Mouse (Mus musculus): ENCODE data around the gene L3mbtl2. TPM values are rescaled to one million over a fixed set of nuclear protein-coding genes. Genes with fewer than 3 reads are reported as not detected.

The L3mbtl2 gene
- total and polyA plus RNA-seq, 3 experiments = 56.7 to 58.1 TPM; not detected in 1

DNA sequence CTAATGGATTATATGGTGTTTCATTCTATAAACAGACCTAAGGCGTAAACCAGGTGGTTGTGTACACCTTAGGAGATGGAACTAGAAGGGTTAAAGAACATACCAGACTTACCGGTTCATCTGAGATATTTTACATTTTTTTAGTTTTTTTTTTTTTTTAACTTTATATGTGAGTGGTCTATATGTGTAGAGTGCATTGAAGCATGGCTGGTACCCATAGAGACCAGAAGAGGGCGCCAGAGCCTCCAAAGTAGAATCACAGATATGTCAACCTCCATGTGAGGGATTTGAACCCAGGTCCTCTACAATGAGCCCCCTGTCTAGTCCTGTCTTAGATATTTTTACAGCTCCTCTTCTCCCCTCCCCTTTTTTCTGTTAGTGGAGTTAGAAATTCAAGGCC, 34.2 kb downstream of the L3mbtl2 start:
- Histone ChIP-seq H3K9me3 (replicated peaks; ENCODE audit: insufficient read depth, low read length) (no peaks in the 10 kb centered on the region), H3K36me3 (ENCODE audit: control insufficient read depth in 1 of 2, insufficient read depth in 2 of 2, low read length in 2 of 2) (peaks cover 0 to 8% of the 10 kb centered on the region in 2 experiments; a peak in 1 of 4 replicates), H3K79me2 (ENCODE audit: control insufficient read depth, insufficient read depth, low read length, poor library complexity) (no peaks in the 10 kb centered on the region), H3K4me3 (ENCODE audit: control insufficient read depth in 1 of 2, insufficient read depth in 1 of 2, low read depth in 2 of 2, low read length in 2 of 2) (no peak overlapping the region), H3K27ac (ENCODE audit: control insufficient read depth, low read depth, low read length) (no peak overlapping the region), H3K4me1 (ENCODE audit: control insufficient read depth in 1 of 2, insufficient read depth in 2 of 2, low read length in 2 of 2) (peaks cover 2 to 11% of the 10 kb centered on the region in 2 experiments; a peak in 2 of 4 replicates), H3K27me3 (ENCODE audit: control insufficient read depth in 1 of 2, insufficient read depth in 2 of 2, low read length in 2 of 2) (no peaks in the 10 kb centered on the region), H3K9ac (ENCODE audit: control insufficient read depth, low read depth, low read length, poor library complexity, severe bottlenecking) (no peak overlapping the region)
- peak; percentile 71 to 82 (median 75) for TF ChIP-seq CTCF (IDR thresholded peaks at IDR 0.05 in 2 of 3, conservative IDR thresholded peaks at IDR 0.05 in 1 of 3; ENCODE audit: control insufficient read depth in 1 of 3, insufficient read depth in 1 of 3, low read depth in 2 of 3, low read length in 3 of 3, poor library complexity in 1 of 3, severe bottlenecking in 1 of 3)
- TF ChIP-seq TAL1 (IDR thresholded peaks at IDR 0.05; ENCODE audit: low read length) = no peak
- TF ChIP-seq ZC3H11A (IDR thresholded peaks at IDR 0.05; ENCODE audit: low read depth, low read length) = peak; percentile 78
- peak; percentile 75 for TF ChIP-seq RAD21 (IDR thresholded peaks at IDR 0.05; ENCODE audit: low read depth, low read length)
- peak; percentile 73 for TF ChIP-seq SMC3 (IDR thresholded peaks at IDR 0.05; ENCODE audit: low read depth, low read length)
- TF ChIP-seq JUND (IDR thresholded peaks at IDR 0.05; ENCODE audit: low read depth, low read length) = no peak
- TF ChIP-seq ZNF384 (IDR thresholded peaks at IDR 0.05; ENCODE audit: low read depth, low read length) = peak; percentile 89
- peak; percentile 58; the same call in 1 of the 2 replicates for TF ChIP-seq MYC (IDR thresholded peaks at IDR 0.05; ENCODE audit: low read depth, low read length)
- DNase-seq (ENCODE audit: low read depth, low spot score) = peak; percentile 80

DNA sequence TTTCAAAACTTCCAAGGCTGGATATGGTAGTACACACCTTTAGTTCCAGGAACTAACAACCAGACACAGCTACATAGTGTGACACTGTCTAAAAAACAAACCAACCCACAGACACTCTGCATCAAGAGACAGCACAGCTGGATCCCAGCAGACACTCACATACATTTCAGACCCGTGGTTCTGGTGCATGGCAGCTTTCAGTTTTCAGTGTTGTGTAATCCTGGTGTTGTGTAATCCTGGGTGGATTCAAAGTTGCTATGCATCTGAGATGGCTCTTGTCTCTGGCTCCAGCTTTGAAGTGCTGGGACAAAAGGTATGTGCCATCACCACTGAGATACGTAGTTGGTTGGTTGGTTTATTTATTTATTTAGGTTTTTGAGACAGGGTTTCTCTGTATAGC, 34.8 kb downstream of the L3mbtl2 start:
- no peaks in the 10 kb centered on the region for H3K9me3 ChIP-seq (replicated peaks; ENCODE audit: insufficient read depth, low read length)
- H3K27ac ChIP-seq (ENCODE audit: control insufficient read depth, low read depth, low read length) = no peak overlapping the region
- H3K36me3 ChIP-seq (ENCODE audit: control insufficient read depth in 1 of 2, insufficient read depth in 2 of 2, low read length in 2 of 2) = peaks cover 0 to 8% of the 10 kb centered on the region in 2 experiments; a peak in 1 of 4 replicates
- H3K4me1 ChIP-seq (ENCODE audit: control insufficient read depth in 1 of 2, insufficient read depth in 2 of 2, low read length in 2 of 2) = peaks cover 2 to 11% of the 10 kb centered on the region in 2 experiments; a peak in 2 of 4 replicates
- H3K9ac ChIP-seq (ENCODE audit: control insufficient read depth, low read depth, low read length, poor library complexity, severe bottlenecking) = no peak overlapping the region
- no peak for DNase-seq (ENCODE audit: low read depth, low spot score)
- no peaks in the 10 kb centered on the region for H3K79me2 ChIP-seq (ENCODE audit: control insufficient read depth, insufficient read depth, low read length, poor library complexity)
- no peak overlapping the region for H3K4me3 ChIP-seq (ENCODE audit: control insufficient read depth in 1 of 2, insufficient read depth in 1 of 2, low read depth in 2 of 2, low read length in 2 of 2)
- no peak for TF ChIP-seq ZMIZ1 (IDR thresholded peaks at IDR 0.05; ENCODE audit: low read depth, low read length)
- TF ChIP-seq POLR2AphosphoS5 (IDR thresholded peaks at IDR 0.05; ENCODE audit: borderline replicate concordance, low read depth, low read length) = no peak
- no peak for TF ChIP-seq ZKSCAN1 (IDR thresholded peaks at IDR 0.05; ENCODE audit: low read depth, low read length)
- no peak for TF ChIP-seq MXI1 (IDR thresholded peaks at IDR 0.05; ENCODE audit: low read depth, low read length)
- TF ChIP-seq GATA1 (IDR thresholded peaks at IDR 0.05; ENCODE audit: low read depth, low read length) = no peak
- TF ChIP-seq MEF2A (IDR thresholded peaks at IDR 0.05; ENCODE audit: extremely low read depth, insufficient replicate concordance, low read depth, low read length, poor library complexity, severe bottlenecking) = no peak
- no peak for TF ChIP-seq POLR2A (IDR thresholded peaks at IDR 0.05; ENCODE audit: control insufficient read depth in 1 of 2, insufficient read depth in 1 of 2, low read depth in 1 of 2, low read length in 2 of 2, poor library complexity in 1 of 2)
- TF ChIP-seq MAX (IDR thresholded peaks at IDR 0.05; ENCODE audit: low read length) = no peak
- no peak for TF ChIP-seq USF2 (IDR thresholded peaks at IDR 0.05; ENCODE audit: borderline replicate concordance in 1 of 2, insufficient read depth in 1 of 2, low read depth in 1 of 2, low read length in 2 of 2)
- no peaks in the 10 kb centered on the region for H3K27me3 ChIP-seq (ENCODE audit: control insufficient read depth in 1 of 2, insufficient read depth in 2 of 2, low read length in 2 of 2)
